ENCODE assay signal across 8 mouse cellular contexts in genomic region chr16:20746641-20747040, GRCm38 (mm10). TPM values are rescaled to one million over a fixed set of nuclear protein-coding genes. Genes with fewer than 3 reads are reported as not detected.
DNase-seq lines count a peak whose midpoint lies in the region; ATAC-seq and TF ChIP-seq lines count a peak whose summit lies in the region.

No protein-coding gene starts in this region.

- H3K27ac ChIP-seq in forebrain, embryonic 12.5 days: 0 out of 2 replicates have a peak overlapping the region, but pooled peaks have one; percentile 20
- H3K27ac ChIP-seq in forebrain, embryonic 11.5 days (ENCODE audit: low read depth, low read length): no peak overlapping the region
- H3K27ac ChIP-seq in gastrocnemius, adult 2 months: peak overlapping the region; percentile 80
- no peak overlapping the region for H3K27ac ChIP-seq in left cerebral cortex, adult 2 months

- intact Hi-C loops in gastrocnemius, adult 2 months (cut with DNase I): no loop called here
- intact Hi-C loops in left cerebral cortex, adult 2 months (cut with DNase I): loop anchor here (1.0 kb wide), 2 partner anchors 13 to 78 kb away; partner anchors contain the start of gene Chrd

- WGBS in forebrain, embryonic 12.5 days: 75% methylated on average over 6 of the region's 6 CpGs
- WGBS in forebrain, embryonic 11.5 days: 87% methylated on average over 6 of the region's 6 CpGs

- H3K4me1 ChIP-seq in forebrain, embryonic 12.5 days: no peaks in the 10 kb centered on the region
- H3K4me1 ChIP-seq in forebrain, embryonic 11.5 days (replicated peaks; ENCODE audit: control insufficient read depth, insufficient read depth, low read length): no peaks in the 10 kb centered on the region

- no peaks in the 10 kb centered on the region; the same call in 1 of the 2 replicates for H3K36me3 ChIP-seq in forebrain, embryonic 12.5 days (replicated peaks)
- H3K36me3 ChIP-seq in forebrain, embryonic 11.5 days (ENCODE audit: control insufficient read depth, insufficient read depth, low read length): no peaks in the 10 kb centered on the region

- no peak overlapping the region for H3K4me3 ChIP-seq in forebrain, embryonic 12.5 days (replicated peaks)
- H3K4me3 ChIP-seq in forebrain, embryonic 11.5 days (ENCODE audit: low read depth, low read length): no peak overlapping the region
- H3K4me3 ChIP-seq in gastrocnemius, adult 2 months: peak overlapping the region; percentile 38
- no peak overlapping the region for H3K4me3 ChIP-seq in left cerebral cortex, adult 2 months

- TF ChIP-seq CTCF in gastrocnemius, adult 2 months (IDR thresholded peaks at IDR 0.05): no peak
- TF ChIP-seq CTCF in left cerebral cortex, adult 2 months (IDR thresholded peaks at IDR 0.05): no peak

- DNase-seq in forebrain, embryonic 11.5 days (ENCODE audit: low spot score): no peak
- peak; percentile 55 for DNase-seq in Muller cell, postnatal 12 days (ENCODE audit: inconsistent ontology term)
- peak; percentile 87 for DNase-seq in gastrocnemius, adult 2 months
- DNase-seq in left cerebral cortex, adult 2 months (ENCODE audit: extremely low spot score in 1 of 2, low spot score in 2 of 2): peak; percentile 61 to 74
- peak; percentile 83 for DNase-seq in right cerebral cortex, postnatal 10 days (ENCODE audit: low spot score in 2 of 2)
- DNase-seq in retina, embryonic 14.5 days (ENCODE audit: low spot score): no peak

- no peak overlapping the region for H3K9ac ChIP-seq in forebrain, embryonic 12.5 days
- H3K9ac ChIP-seq in forebrain, embryonic 11.5 days (ENCODE audit: low read length): no peak overlapping the region

- ATAC-seq in forebrain, embryonic 12.5 days (ENCODE audit: low FRiP score): no peak
- no peak for ATAC-seq in forebrain, embryonic 11.5 days (replicated peaks; ENCODE audit: low FRiP score)
- ATAC-seq in megakaryocyte-erythroid progenitor cell, adult 5-6 weeks (replicated peaks; ENCODE audit: low FRiP score, low TSS enrichment, poor library complexity, severe bottlenecking): no peak

- no peaks in the 10 kb centered on the region for H3K27me3 ChIP-seq in forebrain, embryonic 12.5 days
- H3K27me3 ChIP-seq in forebrain, embryonic 11.5 days (ENCODE audit: control insufficient read depth, insufficient read depth, low read length): no peaks in the 10 kb centered on the region

- no peak overlapping the region for H3K4me2 ChIP-seq in forebrain, embryonic 12.5 days
- H3K4me2 ChIP-seq in forebrain, embryonic 11.5 days (ENCODE audit: low read depth, low read length, severe bottlenecking): no peak overlapping the region

- H3K9me3 ChIP-seq in forebrain, embryonic 12.5 days: 0 out of 2 replicates have a peak, but pooled peaks cover 2% of the 10 kb centered on the region
- no peaks in the 10 kb centered on the region for H3K9me3 ChIP-seq in forebrain, embryonic 11.5 days (ENCODE audit: control insufficient read depth, low read length)

RNA-seq across cellular contexts. Expression of gene Thpo, which starts 12.3 kb away (rescaled TPM):
- polyA plus RNA-seq in forebrain, embryonic 12.5 days (2016; fragmentation: Nextera tagmentation; extraction: Ambion mirVana): 0.36 and 0.79 TPM in 2 replicates
- polyA plus RNA-seq in forebrain, embryonic 11.5 days (2014; fragmentation: Nextera tagmentation; extraction: Ambion mirVana): 0.24 and 0.51 TPM in 2 replicates
- total RNA-seq in gastrocnemius, adult 2 months (2021): 1 to 10 TPM; 5.1 to 6.3 TPM
- total RNA-seq in left cerebral cortex, adult 2 months (2021): 1 to 10 TPM; 7.5 to 8.7 TPM
- not detected in 2 replicates for total RNA-seq in megakaryocyte-erythroid progenitor cell, adult 5-6 weeks (2014; fragmentation: Nextera tagmentation)
- total RNA-seq in megakaryocyte-erythroid progenitor cell, adult 5-6 weeks (2017): not detected in 2 replicates

RNA-seq across cellular contexts. Expression of gene Chrd, which starts 13.7 kb away (rescaled TPM):
- 2.1 and 2.9 TPM in 2 replicates for polyA plus RNA-seq in forebrain, embryonic 12.5 days (2016; fragmentation: Nextera tagmentation; extraction: Ambion mirVana)
- 1.9 and 2.3 TPM in 2 replicates for polyA plus RNA-seq in forebrain, embryonic 11.5 days (2014; fragmentation: Nextera tagmentation; extraction: Ambion mirVana)
- total RNA-seq in gastrocnemius, adult 2 months (2021): 1 to 10 TPM; 2.9 to 3.6 TPM
- 10 to 100 TPM; 50.5 to 56.3 TPM for total RNA-seq in left cerebral cortex, adult 2 months (2021)
- total RNA-seq in megakaryocyte-erythroid progenitor cell, adult 5-6 weeks (2014; fragmentation: Nextera tagmentation): not detected in 2 replicates
- total RNA-seq in megakaryocyte-erythroid progenitor cell, adult 5-6 weeks (2017): not detected in 2 replicates

RNA-seq across cellular contexts. Expression of gene Clcn2, which starts 29.1 kb away (rescaled TPM):
- polyA plus RNA-seq in forebrain, embryonic 12.5 days (2016; fragmentation: Nextera tagmentation; extraction: Ambion mirVana): 18.8 and 23.5 TPM in 2 replicates
- polyA plus RNA-seq in forebrain, embryonic 11.5 days (2014; fragmentation: Nextera tagmentation; extraction: Ambion mirVana): 16.5 and 20.5 TPM in 2 replicates
- total RNA-seq in gastrocnemius, adult 2 months (2021): 1 to 10 TPM in 1 of 2 experiments, under 1 TPM in 1; 0.89 to 1.0 TPM
- total RNA-seq in left cerebral cortex, adult 2 months (2021): 10 to 100 TPM; 74.8 to 79.3 TPM
- 16.7 and 29.1 TPM in 2 replicates for total RNA-seq in megakaryocyte-erythroid progenitor cell, adult 5-6 weeks (2014; fragmentation: Nextera tagmentation)
- 4.9 and 8.0 TPM in 2 replicates for total RNA-seq in megakaryocyte-erythroid progenitor cell, adult 5-6 weeks (2017)

RNA-seq across cellular contexts. Expression of gene Polr2h, which starts 29.2 kb away (rescaled TPM):
- polyA plus RNA-seq in forebrain, embryonic 12.5 days (2016; fragmentation: Nextera tagmentation; extraction: Ambion mirVana): 85.7 and 94.0 TPM in 2 replicates
- polyA plus RNA-seq in forebrain, embryonic 11.5 days (2014; fragmentation: Nextera tagmentation; extraction: Ambion mirVana): 116 and 121 TPM in 2 replicates
- total RNA-seq in gastrocnemius, adult 2 months (2021): 1 to 10 TPM; 7.6 to 9.2 TPM
- 10 to 100 TPM; 22.5 to 28.6 TPM for total RNA-seq in left cerebral cortex, adult 2 months (2021)
- 81.4 and 97.1 TPM in 2 replicates for total RNA-seq in megakaryocyte-erythroid progenitor cell, adult 5-6 weeks (2014; fragmentation: Nextera tagmentation)
- 103 and 142 TPM in 2 replicates for total RNA-seq in megakaryocyte-erythroid progenitor cell, adult 5-6 weeks (2017)

RNA-seq across cellular contexts. Expression of gene Fam131a, which starts 53.6 kb away (rescaled TPM):
- polyA plus RNA-seq in forebrain, embryonic 12.5 days (2016; fragmentation: Nextera tagmentation; extraction: Ambion mirVana): 21.9 and 25.6 TPM in 2 replicates
- polyA plus RNA-seq in forebrain, embryonic 11.5 days (2014; fragmentation: Nextera tagmentation; extraction: Ambion mirVana): 15.2 and 16.3 TPM in 2 replicates
- total RNA-seq in gastrocnemius, adult 2 months (2021): 10 to 100 TPM; 46.0 to 62.9 TPM
- total RNA-seq in left cerebral cortex, adult 2 months (2021): 100 to 1,000 TPM; 320 to 343 TPM
- not detected in 2 replicates for total RNA-seq in megakaryocyte-erythroid progenitor cell, adult 5-6 weeks (2014; fragmentation: Nextera tagmentation)
- 0.85 TPM in 1 of 2 replicates, not detected in the other for total RNA-seq in megakaryocyte-erythroid progenitor cell, adult 5-6 weeks (2017)

Comparison
In these comparisons a context has a peak if more than half of its experiments do, and no peak if none do; other contexts are left out.
1. H3K27ac ChIP-seq: peak in forebrain, embryonic 12.5 days (single experiment) and gastrocnemius, adult 2 months (single experiment); none in forebrain, embryonic 11.5 days (single experiment) and left cerebral cortex, adult 2 months (single experiment).
2. DNase-seq: peak in Muller cell, postnatal 12 days (single experiment), gastrocnemius, adult 2 months (single experiment), left cerebral cortex, adult 2 months (2 of 2) and right cerebral cortex, postnatal 10 days (2 of 2); none in forebrain, embryonic 11.5 days (single experiment) and retina, embryonic 14.5 days (single experiment).
3. RNA of gene Thpo, which starts 12.3 kb away (total RNA-seq): 7.5 to 8.7 TPM in left cerebral cortex, adult 2 months and 5.1 to 6.3 TPM in gastrocnemius, adult 2 months; not detected in megakaryocyte-erythroid progenitor cell, adult 5-6 weeks; every median in the first group is over 4 times any median in the second.
4. RNA of gene Chrd, which starts 13.7 kb away (total RNA-seq): 50.5 to 56.3 TPM in left cerebral cortex, adult 2 months; 2.9 to 3.6 TPM in gastrocnemius, adult 2 months and not detected in megakaryocyte-erythroid progenitor cell, adult 5-6 weeks; every median in the first group is over 10 times any median in the second.